Mouse (Mus musculus): ENCODE data around the gene Vwa7.
"Not testable (repeated sequence)": the region's sequence is repeated elsewhere in the genome, so short reads cannot be mapped to it uniquely, and the experiment has no call there.

The Vwa7 gene

GRCm38 (mm10) chr17:35000717-35001451, 15.5 kb upstream of the Vwa7 start, which contains the start of gene Vars:
Gene Vars, plus strand, starts transcription at chr17:35000987.
- peak; percentile 86 for DNase-seq (ENCODE audit: low spot score)

DNA sequence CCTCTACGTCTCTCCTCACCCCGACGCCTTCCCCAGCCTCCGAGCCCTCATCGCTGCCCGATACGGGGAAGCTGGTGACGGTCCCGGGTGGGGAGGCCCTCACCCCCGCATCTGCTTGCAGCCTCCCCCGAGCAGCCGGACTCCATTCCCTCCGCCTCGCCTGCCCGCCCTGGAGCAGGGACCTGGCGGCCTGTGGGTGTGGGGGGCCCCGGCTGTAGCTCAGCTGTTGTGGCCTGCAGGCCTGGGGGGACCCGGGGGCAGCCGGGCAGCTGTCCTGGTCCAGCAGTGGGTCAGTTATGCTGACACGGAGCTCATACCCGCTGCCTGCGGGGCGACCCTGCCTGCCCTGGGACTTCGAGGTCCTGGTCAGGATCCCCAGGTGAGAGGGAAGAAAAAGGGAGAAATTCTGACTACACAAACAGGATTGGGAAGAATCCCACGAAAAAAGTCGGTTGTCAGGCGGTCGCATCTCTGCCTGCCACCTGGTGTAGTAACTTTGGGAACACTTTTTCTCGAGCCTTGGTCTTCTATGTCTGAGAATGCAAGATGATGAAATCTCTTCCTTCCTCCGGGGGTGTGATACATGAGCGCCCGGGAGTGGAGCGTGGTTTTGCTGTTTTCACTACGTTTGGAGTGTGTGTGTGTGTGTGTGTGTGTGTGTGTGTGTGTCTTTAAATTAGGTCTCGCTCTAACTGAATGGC, 14.8 kb upstream of the Vwa7 start:
- no peak for DNase-seq (ENCODE audit: low spot score)

GRCm38 (mm10) chr17:35002153-35002865, 14.1 kb upstream of the Vwa7 start:
- no peak for DNase-seq (ENCODE audit: low spot score)

- DNase-seq (ENCODE audit: low spot score), result no peak
Observed at GRCm38 (mm10) chr17:35003022-35003838, 13.1 kb upstream of the Vwa7 start.

- no peak for DNase-seq (ENCODE audit: low spot score)
Observed at GRCm38 (mm10) chr17:35004075-35004717, 12.2 kb upstream of the Vwa7 start.

GRCm38 (mm10) chr17:35005158-35005557, 11.2 kb upstream of the Vwa7 start:
- DNase-seq (ENCODE audit: low spot score), result no peak

DNA sequence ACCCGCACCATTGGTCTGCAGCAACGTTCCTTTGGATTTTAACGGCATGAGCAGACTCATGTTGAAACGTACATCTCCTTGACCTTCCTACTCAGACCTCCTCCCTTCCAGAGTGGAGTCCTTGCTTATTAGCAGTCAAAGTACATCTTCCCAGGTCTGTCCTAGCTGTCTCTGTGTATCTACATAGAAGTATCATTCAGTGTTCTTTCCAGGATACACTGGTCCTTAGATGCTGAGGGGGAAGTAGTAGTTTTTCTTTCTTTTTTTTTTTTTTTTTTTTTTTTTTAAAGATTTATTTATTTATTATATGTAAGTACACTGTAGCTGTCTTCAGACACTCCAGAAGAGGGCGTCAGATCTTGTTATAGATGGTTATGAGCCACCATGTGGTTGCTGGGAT, 10.5 kb upstream of the Vwa7 start:
- DNase-seq (ENCODE audit: low spot score), result not testable (repeated sequence)

DNA sequence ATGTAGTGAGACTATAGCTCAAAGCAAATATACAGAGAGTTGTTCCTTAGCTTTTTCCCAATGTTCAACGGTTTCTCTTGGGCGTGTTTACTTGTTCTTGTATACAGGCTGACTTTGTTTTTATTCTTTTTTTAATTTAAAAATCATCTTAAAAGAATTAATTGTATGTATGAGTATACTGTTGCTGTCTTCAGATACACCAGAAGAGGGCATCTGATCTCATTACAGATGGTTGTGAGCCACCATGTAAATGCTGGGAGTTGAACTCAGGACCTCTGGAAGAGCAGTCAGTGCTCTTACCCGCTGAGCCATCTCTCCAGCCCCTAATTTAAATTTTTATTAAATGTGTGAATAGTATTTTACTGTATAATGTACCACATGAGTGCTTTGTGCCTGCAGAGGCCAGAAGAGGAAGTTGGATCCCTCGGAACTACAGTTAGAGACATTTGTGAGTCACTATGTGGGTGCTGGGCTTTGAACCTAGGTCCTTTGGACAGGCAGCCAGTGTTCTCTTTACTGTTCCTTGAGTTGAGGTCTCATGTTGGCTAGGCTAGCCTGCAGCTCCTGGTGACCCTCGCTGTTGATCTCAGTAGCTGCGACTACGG, 8.9 kb upstream of the Vwa7 start:
- DNase-seq (ENCODE audit: low spot score), result no peak

GRCm38 (mm10) chr17:35009586-35009985, 6.8 kb upstream of the Vwa7 start:
- no peak for DNase-seq (ENCODE audit: low spot score)

DNA sequence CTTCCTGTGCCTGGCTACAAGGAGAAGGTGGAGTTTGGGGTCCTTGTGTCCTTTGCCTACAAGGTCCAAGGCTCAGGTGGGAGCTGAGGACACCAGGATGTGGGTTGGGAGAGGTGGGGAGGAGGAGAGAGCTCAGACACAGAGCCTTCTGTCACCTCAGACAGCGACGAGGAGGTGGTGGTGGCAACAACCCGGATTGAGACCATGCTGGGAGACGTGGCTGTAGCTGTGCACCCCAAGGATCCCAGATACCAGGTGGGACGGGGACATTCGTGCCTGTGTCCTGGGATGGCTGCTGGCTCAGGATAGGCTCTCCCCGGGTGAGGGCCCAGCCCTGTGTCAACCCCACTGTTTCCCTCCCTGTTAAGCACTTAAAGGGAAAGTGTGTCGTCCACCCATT, 4.9 kb upstream of the Vwa7 start:
- no peak for DNase-seq (ENCODE audit: low spot score)

DNA sequence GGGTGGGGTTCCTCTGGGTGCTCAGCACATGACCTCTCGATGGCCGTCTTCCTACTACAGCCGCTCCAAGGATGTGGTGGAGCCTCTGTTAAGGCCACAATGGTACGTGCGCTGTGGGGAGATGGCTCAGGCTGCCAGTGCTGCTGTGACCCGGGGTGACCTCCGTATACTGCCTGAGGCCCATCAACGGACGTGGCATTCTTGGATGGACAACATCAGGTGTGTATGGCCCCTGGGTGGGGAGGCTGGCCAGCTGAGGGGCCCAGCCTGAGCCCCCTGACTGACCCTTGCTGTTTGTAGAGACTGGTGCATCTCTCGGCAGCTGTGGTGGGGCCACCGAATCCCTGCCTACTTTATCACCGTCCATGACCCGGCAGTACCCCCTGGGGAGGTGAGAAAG, 3.9 kb upstream of the Vwa7 start:
- no peak for DNase-seq (ENCODE audit: low spot score)

- no peak for DNase-seq (ENCODE audit: low spot score)
Observed at GRCm38 (mm10) chr17:35013221-35013620, 3.2 kb upstream of the Vwa7 start.

- DNase-seq (ENCODE audit: low spot score), result no peak
Observed at GRCm38 (mm10) chr17:35015296-35015695, 1.1 kb upstream of the Vwa7 start.

DNA sequence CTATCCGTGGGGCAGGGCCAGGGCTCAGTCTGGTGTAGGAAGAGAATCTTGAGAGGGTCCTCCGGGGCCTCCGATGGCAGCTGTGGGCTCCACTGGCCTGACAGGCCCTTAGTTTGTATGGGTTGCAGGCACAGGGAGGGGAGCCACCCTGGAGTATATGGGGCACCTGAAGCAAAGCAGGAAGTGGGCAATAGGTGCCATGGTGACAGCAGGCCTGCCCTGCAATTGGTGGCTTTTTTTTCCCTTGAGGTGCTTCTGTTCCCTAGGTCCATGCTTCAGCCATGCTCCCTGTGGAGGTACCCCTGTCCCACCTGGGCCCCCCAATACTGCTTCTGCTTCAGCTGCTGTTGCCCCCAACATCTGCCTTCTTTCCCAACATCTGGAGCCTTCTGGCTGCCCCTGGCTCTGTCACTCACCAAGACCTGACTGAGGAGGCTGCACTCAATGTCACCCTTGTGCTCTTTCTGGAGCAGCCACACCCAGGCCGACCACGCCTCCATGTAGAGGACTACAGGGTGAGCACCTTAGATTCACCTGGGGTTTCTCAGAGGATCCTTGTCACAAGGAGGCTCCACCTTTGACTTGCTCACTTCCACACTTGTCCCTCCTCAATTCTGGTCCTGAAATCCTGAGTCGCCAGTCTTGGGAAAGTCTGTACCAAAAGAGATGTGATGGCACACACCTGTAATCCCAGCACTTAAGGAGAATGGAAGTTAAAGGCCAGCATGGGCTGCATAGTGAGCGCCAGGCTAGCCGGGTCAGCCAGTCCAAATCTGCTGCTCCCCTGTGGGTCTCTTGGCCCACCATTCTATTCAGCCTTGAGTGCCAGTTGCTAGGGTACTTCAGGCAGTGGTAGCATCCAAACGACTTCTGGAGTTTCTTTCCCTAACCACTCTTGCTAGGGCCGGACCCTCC, 669 bp downstream of the Vwa7 start:
- DNase-seq (ENCODE audit: low spot score), result no peak

DNA sequence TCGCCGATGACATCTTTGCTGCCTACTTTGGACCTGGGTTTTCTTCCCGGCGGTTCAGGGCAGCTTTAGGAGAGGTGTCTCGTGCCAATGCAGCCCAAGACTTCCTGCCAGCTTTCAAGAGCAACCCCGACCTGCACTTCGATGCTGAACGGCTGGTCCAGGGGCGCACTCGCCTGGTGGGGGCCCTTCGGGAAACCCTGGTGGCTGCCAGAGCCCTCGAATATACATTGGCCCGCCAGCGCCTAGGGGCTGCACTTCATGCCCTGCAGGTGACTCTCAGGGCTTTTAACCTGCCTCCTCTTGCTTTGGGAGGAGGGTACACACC, 1.3 kb downstream of the Vwa7 start:
- DNase-seq (ENCODE audit: low spot score), result no peak

GRCm38 (mm10) chr17:35018171-35018570, 1.8 kb downstream of the Vwa7 start:
- no peak for DNase-seq (ENCODE audit: low spot score)

DNA sequence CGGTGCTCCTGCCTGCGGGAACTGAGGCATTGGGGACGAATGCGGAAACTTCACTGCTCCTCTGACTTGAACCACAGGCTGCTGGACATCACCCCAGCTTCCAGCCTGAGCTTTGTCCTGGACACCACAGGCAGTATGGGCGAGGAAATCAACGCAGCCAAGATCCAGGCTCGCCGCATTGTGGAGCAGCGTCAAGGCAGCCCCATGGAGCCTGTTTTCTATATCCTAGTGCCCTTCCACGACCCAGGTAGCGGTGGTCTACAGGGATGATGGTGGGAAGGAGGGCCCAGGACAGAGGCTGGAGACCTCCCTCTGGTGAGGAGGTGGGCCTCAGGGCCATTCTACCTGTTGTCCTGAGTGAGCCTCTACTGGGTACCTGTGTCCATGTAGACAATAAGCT, 3.5 kb downstream of the Vwa7 start:
- no peak for DNase-seq (ENCODE audit: low spot score)

DNA sequence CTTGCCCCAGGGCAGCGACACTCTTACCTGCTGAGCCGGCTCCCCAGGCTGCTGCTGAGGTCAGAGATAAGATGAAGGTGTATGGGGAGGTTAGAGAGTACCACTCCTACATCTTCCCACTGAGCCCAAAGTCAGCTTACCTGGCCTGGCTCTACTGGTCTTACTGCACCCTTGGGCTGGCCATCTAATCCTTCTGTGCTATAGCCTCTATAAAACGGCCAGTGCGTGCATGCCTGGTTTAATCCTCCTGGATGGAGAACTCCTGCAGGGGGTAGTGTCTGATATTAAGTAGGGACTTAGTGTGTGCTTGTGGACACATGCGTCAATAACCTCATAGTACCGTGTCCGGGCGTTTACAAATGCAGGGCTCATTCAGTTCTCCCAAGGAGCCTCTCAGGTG, 4.2 kb downstream of the Vwa7 start:
- no peak for DNase-seq (ENCODE audit: low spot score)

DNA sequence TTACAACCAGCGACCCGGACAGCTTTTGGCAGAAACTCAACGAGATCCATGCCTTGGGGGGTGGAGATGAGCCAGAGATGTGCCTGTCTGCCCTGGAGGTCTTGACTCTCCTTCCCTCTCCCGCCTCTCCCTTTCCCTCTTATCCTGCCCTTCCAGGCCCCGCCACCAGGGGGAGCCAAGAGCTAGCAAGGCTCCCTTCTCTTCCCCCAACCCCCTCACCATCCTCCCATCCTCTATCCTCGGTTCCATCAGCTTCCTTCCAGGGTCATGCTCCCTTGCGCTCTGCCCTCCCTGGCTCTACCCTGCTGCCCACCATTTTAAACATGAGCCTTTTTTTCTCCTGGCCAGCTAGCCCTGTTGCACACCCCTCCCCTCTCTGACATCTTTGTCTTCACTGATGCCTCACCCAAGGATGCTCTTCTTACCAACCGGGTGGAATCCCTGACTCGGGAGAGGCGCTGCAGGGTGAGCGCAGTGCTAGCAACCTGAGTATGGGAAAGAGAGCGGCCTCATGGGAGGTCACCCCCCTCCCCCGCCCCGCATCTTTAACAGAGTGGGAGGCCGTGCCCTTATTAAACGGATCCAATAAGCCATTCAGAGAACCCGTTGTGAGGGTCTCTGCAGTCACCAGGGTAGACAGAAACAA, 4.9 kb downstream of the Vwa7 start:
- peak; percentile 65 for DNase-seq (ENCODE audit: low spot score)

All from ovary, adult 18-20 months (tissue).